Mouse (Mus musculus): ENCODE data around the gene Lrp2.

Gene Lrp2

DNA sequence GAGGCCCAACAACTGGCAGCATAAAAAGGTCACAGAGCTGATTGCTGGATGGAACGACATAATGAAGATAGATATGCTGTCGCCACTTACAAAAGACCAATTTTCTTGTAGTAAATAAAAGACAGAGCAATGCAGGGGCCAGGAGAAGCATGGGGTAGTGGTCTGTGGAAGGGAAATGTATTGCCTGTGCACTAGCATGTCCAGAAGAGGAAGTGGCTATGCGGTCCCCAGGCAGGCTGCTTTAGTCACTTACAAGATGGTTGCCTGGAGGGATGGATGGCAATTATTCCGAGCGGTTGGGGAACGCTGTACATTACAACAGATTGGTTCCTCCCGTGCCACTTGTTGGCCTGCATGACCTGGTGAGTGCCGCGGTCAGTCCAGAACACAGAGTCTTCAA is 85.5 kb downstream of the Lrp2 start:
- DNase-seq, result no peak

DNA sequence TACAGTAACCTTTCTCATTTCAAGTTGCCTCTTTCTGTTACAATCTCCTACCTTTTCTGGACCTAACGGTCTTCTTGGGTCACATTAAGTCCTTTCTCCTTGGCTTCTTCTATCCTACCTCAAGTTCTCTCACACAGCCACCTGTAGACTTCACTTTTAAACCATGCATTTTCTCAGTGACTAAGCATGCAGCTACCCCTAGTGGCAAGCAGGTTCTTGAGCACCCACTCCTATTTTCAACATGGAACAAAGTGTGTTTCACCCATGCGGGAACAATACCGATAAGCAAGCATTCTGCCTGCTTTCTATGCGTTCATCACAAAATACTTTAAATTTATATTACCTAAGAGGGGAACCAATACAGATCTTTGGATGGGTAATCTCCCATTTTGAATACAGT is 92.7 kb downstream of the Lrp2 start:
- DNase-seq, result no peak

DNA sequence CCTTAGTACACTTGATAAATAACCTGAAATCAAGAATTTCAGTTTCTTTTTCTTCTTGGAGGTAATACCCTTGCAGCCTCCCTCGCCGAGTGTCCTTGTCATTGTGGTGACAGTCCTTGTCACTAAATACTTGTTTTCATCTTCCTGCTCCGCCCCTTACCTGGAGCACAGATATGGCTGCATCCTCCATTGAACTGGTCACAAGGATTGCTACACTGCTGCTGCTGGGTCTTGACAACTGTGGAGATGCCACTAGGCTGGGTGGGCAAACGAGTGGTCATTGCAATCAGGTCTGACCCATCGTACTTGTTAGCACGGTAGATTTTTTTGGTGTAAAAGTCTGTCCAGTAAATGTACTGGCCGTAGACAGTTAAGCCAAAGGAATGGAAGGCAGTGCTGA is 104.9 kb downstream of the Lrp2 start:
- no peak for DNase-seq

DNA sequence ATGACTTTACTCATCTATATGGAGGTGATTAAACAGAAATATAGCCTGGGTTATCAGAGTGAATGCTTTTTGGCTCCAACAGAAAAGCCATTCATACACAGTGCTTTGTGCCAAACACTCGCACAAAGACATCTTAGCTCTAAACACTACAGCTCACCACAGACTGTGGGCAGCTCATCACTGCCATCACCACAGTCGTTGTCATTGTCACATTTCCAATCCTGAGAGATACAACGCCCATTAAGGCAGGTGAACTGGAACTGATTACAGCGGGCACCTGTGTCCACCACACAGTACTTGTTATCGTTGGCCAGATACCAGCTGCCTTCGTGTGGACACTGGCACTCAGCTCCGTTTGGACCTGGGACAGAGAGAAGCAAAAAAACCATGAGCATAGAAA is 106.0 kb downstream of the Lrp2 start:
- no peak for DNase-seq

DNA sequence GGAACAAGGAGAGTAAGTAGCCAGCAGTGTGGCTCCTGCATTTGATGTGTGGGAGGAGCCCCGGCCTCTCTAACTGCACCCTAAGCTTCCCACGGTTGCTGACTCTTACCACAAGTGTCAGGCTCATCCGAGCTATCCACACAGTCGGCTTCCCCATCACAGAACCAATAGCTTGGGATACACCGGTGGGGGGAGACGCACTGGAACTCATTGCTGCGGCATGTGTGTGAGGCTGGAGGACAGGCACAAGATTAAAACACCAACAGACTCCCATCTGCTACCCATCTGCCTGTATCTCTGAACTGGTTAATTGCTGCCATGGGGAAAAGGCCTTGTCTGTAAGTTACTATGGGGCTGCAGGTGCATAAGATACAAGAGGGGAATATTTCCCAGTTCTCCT is 109.0 kb downstream of the Lrp2 start:
- DNase-seq, result no peak

DNA sequence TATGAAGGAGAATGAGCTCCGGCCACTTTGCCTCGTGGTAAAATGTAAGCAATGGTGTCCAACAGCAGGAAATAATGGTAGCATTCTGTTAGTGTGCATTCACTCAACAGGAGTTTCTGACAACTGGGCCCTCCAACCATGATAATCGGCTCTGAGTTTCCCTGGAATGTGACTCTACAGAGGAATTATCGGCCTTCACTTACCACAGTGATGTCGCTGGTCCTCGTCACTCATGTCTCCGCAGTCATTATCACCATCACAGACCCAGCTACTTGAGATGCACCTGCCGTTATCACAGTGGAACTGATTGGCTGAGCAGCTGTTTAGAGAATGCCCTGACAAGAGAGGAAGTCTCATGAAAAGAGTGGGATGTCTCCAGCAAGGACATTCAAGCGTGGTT is 110.7 kb downstream of the Lrp2 start:
- no peak for DNase-seq

DNA sequence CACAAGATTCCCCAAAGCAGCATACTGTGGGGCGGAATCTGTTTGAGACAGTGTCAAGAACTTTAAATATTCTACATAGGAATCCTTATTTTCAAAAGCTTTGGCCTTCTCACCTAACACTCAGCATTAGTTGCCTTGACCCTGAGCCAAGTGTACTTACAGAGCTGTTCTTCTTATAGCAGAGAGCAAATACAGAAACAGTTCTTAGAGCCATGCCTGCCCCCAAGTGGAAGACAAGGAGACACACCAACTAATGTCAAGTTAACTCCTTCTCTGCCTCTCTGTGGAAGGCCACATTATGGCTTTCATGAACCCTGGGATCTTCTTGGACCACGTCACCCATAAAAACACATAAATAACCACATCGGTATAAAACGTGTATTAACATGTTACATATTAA is 114.0 kb downstream of the Lrp2 start:
- DNase-seq, result peak; percentile 4

DNA sequence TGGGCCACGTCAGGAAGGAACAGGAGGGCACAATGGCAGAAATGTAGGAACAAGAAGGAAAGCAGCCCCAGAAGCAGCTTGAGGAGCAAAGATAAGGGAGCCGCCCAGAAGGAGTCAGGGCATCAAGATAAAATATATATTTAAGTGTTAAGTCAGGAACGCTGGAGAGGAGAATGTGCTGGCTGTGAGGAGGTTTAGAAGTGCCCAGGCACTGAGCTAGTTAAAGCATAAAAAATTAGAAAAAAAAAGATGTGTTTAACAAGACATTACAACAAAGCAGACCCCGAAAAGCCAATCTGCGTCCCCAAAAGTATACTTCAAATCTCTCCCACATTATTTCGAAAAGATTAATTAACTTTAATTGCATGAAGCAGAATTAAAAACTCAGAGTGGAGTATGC is 122.3 kb downstream of the Lrp2 start:
- DNase-seq, result no peak

DNA sequence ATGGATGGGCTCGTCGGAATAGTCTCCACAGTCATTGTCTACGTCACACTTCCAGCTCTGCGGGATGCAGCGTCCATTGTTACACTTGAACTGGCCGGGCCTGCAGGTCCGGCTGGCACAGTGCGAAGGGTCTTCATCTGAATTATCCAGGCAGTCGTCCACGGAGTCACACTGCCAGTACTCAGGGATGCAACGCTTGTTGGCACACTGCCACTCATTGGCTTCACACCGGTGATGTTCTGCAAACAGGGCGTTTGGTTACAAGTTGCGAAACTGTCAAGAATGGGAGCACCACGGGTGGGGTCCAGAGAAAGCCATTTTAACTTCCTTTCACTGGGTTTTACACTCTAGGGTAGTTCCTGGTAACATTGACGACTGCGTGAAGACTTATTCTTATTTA is 126.4 kb downstream of the Lrp2 start:
- no peak for DNase-seq

DNA sequence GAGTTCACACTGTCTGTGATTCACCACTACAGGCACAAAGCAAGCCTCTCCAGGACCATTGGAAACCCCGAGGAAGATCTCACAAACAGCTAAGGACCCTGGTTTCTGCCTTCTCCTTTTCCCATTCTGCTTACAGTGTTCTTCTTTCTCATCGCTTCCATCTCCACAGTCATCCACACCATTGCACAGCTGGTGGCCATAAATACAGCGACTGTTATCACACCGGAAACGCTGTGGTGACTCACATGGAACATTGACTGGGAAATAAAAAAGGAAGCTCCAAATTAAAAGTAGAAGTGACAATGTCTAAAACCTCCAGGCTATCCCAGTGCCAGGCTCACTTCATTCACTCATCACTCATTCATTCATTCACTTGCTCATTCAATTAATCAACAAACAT is 134.7 kb downstream of the Lrp2 start:
- DNase-seq, result no peak

DNA sequence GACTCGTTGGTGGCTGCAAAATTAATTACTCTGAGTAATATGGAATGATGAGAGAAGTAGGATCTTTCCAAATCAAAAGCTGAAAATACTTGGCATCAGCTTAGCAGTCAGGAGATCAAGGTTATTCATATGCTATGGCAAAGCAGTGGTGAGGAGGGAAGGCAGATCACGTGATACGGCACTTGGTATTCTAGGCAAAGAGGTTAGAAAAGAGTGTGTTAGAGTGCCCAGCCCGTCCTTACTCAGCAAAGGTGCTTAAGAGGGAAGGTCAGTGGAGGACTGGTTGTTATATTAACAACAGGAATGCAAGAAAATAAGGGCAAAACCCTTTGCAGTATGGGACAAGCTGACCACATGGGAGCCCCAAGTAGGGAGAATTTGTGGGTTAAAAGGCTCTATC is 137.3 kb downstream of the Lrp2 start:
- no peak for DNase-seq

DNA sequence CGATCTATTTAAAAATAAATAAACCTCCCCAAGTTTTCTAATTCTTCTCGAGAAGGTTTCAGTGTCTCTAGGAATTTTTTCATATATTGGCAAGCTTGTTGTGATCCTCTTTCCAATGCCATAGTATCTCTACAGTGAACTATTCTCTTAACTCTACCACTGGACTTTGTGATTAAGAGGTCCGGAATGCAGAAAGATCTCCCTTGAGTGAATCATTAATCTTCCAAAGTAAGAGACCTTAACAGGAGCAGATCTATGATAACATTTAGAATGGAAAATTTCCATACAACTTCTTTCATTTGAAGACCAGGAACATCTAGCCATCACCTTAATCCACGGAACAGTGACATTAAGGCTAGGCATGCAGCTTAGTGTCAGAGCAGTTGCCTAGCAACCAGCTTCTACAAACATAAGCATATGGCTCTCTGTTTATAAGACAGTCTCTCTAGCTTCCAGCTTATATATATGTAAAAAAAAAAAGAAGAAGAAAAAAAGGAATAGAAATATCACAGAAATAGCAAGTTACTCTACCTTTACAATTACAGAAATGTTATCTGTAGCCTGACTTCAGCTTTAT is 139.9 kb downstream of the Lrp2 start:
- no peak for DNase-seq

DNA sequence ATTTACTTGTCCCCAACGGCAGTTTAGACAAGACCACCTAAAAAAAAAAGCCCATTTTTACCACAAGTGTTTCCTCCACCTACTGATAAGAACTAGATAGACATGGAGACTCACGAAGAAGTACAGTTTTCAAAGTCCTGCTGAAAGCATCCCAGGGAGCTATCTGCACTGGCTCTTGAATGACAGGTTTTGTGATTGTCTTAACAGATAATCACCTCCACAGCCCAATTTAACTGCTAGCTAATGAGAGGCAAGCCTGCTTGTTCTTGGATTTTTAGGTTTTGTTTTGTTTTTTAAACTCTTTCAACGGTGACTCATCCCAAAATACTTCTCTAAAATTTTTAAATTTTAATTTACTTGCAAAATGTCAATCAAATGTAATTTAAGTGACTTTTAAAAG is 144.2 kb downstream of the Lrp2 start:
- DNase-seq, result no peak

DNA sequence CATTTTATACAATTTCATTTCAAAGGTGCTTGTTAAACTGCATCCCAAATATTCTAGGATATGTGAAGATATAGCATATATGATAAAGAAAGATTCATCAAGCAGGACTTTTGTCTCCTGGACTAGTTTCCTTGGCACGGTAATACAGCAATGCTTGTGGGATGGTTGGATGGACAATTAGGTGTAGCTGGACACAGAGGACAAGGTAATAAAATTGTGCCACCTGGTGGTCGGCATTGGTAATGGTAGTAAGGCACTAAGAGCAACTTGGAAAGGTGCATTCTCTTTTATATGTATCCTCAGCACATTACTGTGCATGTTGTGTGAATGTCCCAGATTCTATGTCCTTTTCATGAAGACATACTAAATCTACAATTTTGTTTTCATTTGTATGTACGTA is 157.7 kb downstream of the Lrp2 start:
- peak; percentile 81 for DNase-seq

DNA sequence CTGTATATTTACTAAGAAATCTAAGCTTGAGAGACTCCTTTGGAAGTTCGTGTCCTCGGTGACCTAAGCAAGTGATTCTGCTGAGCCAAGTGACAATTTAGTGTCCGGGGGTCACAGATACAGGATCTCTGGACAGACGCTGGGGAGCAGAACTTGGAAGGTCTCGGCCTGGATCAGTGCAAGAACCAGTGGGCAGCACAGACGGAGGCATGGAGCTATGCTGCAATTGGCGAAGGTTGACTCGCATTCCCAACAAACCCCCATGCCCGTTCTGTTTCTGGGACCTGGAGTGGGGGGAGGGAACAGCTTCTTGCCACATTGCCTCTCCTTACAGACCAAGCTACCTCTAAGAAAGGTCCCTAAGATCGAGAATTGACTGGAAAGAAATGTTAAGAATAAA is 158.7 kb downstream of the Lrp2 start:
- DNase-seq, result no peak

DNA sequence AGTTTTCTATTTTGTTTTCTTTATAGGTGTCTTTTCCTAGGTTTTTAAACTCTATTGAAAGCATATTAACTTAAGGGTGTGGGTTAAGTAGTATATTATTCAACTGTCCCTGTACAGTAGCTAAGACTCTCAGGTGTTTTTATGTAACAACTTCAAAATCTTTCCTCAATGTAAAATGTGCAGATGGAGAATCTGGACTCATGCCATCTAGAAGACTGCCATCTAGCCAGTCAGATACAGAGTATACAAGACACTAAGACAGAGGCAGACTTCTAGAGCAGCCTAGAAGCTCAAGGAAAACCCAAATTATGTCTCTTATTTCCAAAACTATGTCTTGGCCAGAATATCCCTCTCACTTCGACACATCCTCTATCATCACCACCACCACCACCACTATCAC is 159.8 kb downstream of the Lrp2 start:
- no peak for DNase-seq

DNA sequence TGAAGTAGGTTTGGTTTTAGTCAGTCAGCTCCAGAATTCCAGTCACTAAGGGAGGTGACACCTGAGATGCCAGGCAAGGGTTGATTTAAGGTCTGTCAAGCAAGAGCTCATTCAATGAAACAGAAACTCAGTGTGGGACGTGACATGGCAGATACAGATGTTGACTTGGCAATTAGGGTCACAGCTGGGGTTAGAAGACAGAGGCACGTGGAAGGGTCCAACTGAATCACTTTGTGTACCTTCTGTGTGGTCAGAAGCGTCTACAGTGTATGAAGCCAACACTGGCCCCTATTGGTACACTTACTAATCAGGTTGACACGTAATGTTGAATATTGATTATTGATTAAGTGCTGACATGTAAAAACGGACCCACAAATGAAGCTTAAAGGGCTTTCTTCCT is 161.0 kb downstream of the Lrp2 start:
- DNase-seq, result no peak

DNA sequence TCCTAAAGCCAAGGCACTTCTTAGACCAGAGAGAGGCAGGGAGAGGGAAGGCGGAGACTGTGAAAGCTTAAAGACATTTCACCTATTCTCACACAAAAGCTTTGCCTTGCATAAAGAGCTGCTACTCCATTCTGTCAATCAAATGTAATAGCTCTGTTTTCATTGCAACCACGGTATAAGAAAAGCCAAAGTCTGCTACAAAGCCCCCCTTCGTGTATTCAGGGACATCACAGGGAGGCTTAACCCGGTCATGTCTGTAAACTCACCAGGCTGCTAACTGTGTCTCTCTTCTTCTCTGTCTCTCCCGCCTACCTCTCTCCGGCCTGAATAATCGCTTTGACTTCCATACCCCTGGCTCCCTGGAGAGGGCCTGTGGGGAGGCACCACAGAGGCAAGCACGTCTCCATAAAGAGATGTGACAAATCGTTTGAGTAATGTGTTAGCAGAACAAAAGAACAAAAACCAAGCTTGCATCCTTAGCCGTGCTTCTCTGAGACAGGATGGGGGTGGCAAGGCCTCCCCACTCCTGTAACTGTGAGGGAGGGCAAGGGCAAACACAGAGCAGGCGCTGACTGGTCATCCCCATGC is 167.5 kb downstream of the Lrp2 start:
- no peak for DNase-seq

DNA sequence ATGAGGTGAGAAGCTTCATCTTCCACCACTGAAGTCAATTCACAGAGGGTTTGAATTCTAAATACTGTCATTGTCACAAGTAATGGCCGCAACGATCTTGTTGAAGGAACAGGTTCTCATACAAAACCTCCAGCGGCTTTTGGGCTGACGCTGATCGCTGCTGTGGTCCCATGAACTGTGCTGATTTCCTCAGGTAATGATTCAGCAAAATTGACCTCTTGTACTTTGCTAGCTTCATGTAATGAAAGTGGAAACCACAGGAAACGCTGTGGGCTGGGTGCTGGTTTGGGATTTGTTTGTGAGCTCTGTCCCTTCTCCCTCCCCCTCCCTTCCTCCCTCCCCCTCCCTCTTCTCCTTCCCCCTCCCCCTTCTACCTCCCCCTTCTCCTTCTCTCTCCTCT is 170.8 kb downstream of the Lrp2 start:
- no peak for DNase-seq

DNA sequence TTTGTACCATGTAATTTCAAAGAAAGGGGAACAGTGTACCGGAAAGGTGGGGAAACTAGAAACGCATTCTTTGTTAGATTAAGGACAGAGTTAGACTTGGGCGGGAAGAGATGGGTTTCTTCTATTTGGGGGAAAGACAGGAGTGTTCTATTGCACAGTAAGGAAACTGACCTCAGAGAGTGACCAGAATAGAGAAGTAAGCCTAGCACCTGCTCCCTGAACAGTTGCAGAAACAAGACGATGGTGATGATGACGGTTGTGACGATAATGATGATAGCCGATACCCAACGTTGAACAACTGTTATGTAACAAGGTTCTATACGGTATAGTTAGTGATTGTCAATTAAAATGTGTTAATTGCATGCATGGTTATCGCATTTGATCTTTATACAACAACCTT is 171.3 kb downstream of the Lrp2 start:
- no peak for DNase-seq

DNA sequence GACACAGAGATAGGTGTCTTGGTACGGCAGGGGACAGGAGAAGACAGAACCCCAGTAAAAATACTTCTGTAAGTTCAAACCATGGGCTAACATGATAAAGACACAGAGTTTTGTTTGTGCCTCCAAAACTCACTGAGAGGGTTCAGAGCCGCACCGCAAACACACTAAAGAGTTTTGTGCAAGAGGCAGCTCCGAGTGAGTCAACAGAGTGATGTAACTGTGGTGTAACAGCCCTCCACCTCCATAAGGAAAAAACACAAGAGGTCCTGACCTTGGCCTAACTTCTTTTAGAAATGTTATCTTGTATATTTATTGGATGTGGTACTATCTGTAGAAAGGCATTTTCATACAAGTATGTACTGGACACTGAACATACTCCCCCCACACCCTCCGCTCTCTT is 180.2 kb downstream of the Lrp2 start:
- no peak for DNase-seq

DNA sequence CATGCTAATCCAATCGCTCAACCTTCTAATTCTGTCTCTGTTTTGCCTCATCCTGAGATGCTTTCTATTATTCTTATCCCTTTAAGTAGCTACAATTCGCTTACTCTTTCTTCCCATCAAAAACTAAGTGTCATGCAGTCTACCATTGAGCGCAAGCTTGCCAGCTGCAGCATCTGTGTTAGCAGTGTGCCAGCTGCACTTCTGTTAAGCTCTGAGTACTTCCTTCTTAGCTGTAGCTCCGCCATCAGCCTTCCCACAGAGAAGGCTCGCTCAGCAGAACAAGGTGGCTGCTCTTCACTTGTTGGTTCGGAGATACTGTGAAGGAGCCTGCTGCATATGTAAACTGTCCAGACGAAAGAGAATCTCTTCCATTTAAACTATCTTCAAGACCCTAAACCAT is 183.6 kb downstream of the Lrp2 start:
- DNase-seq, result no peak

DNA sequence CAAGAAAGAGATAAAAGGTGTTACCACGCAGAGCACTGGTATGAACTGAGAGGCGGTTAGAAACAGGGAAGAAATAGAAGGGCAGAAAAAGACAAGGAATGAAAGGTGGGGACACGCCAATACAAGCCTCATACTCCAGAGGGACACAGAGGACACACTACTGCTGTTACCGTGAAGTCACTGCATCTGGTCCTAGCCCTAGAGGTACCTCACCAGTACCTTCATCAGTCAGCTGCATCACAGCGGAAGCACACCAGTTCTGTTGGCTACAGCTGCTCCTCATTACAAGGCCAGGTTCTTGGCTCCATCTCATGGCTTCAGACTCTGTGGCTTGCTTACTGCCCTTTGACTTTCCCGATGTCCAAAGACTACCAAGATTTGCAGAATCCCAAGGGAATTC is 184.0 kb downstream of the Lrp2 start:
- DNase-seq, result no peak

DNA sequence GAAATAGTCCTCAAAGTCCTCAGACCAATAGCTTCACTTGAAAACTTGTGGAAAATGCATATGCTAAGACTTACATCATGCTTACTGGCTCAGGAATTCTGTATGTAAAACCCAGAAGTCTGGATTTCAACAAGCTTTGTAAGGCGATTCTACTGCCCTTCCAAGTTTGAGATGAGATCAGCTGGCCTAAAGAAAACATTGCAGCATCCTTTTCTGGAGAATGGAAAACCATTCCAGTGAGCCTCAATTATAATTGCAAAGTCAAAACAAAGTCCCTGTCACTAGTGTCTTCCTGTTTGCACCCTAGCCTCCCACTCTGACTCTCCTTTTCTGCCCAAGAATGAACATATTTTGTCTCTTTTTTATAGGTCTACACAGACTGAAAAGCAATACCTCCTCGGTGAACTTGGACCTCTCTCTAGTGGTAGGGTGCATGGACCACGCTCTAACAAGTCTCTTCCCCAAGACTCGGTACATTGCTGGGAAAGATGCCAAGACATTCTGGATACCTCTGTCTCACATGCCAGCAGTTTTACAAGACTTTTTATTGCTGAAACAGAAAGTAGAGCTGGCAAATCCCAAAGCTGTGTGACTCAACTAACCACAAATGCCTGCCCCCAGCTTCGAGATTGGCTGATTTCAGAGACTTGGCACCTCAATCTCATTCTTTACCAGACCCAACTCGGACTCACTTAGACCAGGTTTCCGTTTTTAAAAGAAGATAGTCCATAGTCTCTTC is 184.8 kb downstream of the Lrp2 start:
- no peak for DNase-seq
